Mouse (Mus musculus): ENCODE results near the gene H2al1c. TPM values are rescaled to one million over a fixed set of nuclear protein-coding genes. Genes with fewer than 3 reads are reported as not detected.

H2al1c gene
- total RNA-seq, 2 experiments from 2014 or later, result not detected

Other genes with a start within 250 kb of the H2al1c start
- not detected for gene H2al1a, start 6.4 kb upstream of the H2al1c start, total RNA-seq (2021)
- not detected for gene H2al1b, start 3.2 kb upstream of the H2al1c start, total RNA-seq (2021)
- gene H2al1d, start 3.2 kb downstream of the H2al1c start, total RNA-seq (2021), result not detected
- not detected for gene H2al1e, start 6.3 kb downstream of the H2al1c start, total RNA-seq (2021)
- gene H2al1f, start 9.5 kb downstream of the H2al1c start, total RNA-seq (2021), result not detected
- gene H2al1g, start 12.6 kb downstream of the H2al1c start, total RNA-seq (2021), result not detected
- gene H2al1h, start 15.8 kb downstream of the H2al1c start, total RNA-seq (2021), result not detected
- gene H2al1i, start 19.0 kb downstream of the H2al1c start, total RNA-seq (2021), result not detected
- not detected for gene H2al1j, start 22.2 kb downstream of the H2al1c start, total RNA-seq (2021)